Mouse (Mus musculus): ENCODE measurements around the gene Map4k4. TPM values are rescaled to one million over a fixed set of nuclear protein-coding genes. Genes with fewer than 3 reads are reported as not detected.

Map4k4 gene
- polyA plus RNA-seq, 1 experiment from 2014 or later = 73.9 TPM

GRCm38 (mm10) chr1:39941237-39942179 lies 40.8 kb downstream of the Map4k4 start:
- H3K36me3 ChIP-seq (replicated peaks) = no peaks in the 10 kb centered on the region
- H3K4me3 ChIP-seq (replicated peaks) = no peak overlapping the region
- H3K27ac ChIP-seq = peak overlapping the region; percentile 85
- H3K27me3 ChIP-seq = no peaks in the 10 kb centered on the region
- H3K4me2 ChIP-seq = peak overlapping the region; percentile 38; the same call in 1 of the 2 replicates
- H3K9me3 ChIP-seq = no peaks in the 10 kb centered on the region
- H3K9ac ChIP-seq = no peak overlapping the region
- ATAC-seq (ENCODE audit: low FRiP score) = no peak
- H3K4me1 ChIP-seq = peaks cover 95% of the 10 kb centered on the region
- 72% methylated on average over 10 of the region's 10 CpGs for whole genome bisulfite sequencing

GRCm38 (mm10) chr1:39942935-39943334 lies 42.2 kb downstream of the Map4k4 start:
- 0 out of 2 replicates have a peak overlapping the region, but pooled peaks have one; percentile 4 for H3K4me3 ChIP-seq (replicated peaks)
- 19% methylated on average over 8 of the region's 8 CpGs for WGBS
- no peaks in the 10 kb centered on the region for H3K27me3 ChIP-seq
- peak overlapping the region; percentile 38 for H3K4me2 ChIP-seq
- no peak for ATAC-seq (ENCODE audit: low FRiP score)
- H3K4me1 ChIP-seq = peaks cover 95% of the 10 kb centered on the region
- no peaks in the 10 kb centered on the region for H3K9me3 ChIP-seq
- no peaks in the 10 kb centered on the region for H3K36me3 ChIP-seq (replicated peaks)
- 0 out of 2 replicates have a peak overlapping the region, but pooled peaks have one; percentile 36 for H3K9ac ChIP-seq
- H3K27ac ChIP-seq = peak overlapping the region; percentile 85

- Histone ChIP-seq H3K36me3 (replicated peaks) (no peaks in the 10 kb centered on the region), H3K9me3 (no peaks in the 10 kb centered on the region), H3K27me3 (no peaks in the 10 kb centered on the region), H3K27ac (peak overlapping the region; percentile 59), H3K4me2 (no peak overlapping the region), H3K9ac (no peak overlapping the region), H3K4me1 (peaks cover 95% of the 10 kb centered on the region), H3K4me3 (replicated peaks) (no peak overlapping the region)
- 31% methylated on average over 5 of the region's 5 CpGs for WGBS
- no peak for ATAC-seq (ENCODE audit: low FRiP score)
These were observed 43.7 kb downstream of the Map4k4 start for GRCm38 (mm10) chr1:39944306-39944971.

DNA sequence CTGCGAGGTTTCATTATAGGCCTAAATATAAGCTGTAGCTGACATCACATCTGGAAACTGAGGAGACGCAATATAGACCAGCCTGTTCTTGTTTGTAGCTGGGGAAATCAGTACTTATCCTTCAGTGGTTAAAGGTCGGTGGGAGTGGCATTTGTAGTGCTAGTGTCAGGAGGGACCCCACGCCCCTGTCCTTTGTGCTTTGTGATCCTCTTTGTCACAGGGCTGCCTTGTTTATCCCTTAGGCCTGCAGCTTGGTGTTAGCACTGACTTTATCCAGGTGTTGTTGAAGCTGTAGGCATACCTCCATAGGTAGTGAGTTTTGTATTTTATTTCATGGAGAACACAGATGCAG lies 44.2 kb downstream of the Map4k4 start:
- H3K27ac ChIP-seq = peak overlapping the region; percentile 59; the same call in 1 of the 2 replicates
- ATAC-seq (ENCODE audit: low FRiP score) = no peak
- no peak overlapping the region for H3K4me3 ChIP-seq (replicated peaks)

GRCm38 (mm10) chr1:39946391-39946790 lies 45.7 kb downstream of the Map4k4 start:
- WGBS = 43% methylated on average over 4 of the region's 4 CpGs
- H3K27me3 ChIP-seq = no peaks in the 10 kb centered on the region
- peak overlapping the region; percentile 63 for H3K27ac ChIP-seq
- no peaks in the 10 kb centered on the region for H3K36me3 ChIP-seq (replicated peaks)
- no peak for ATAC-seq (ENCODE audit: low FRiP score)
- peaks cover 94% of the 10 kb centered on the region for H3K4me1 ChIP-seq
- no peak overlapping the region for H3K4me3 ChIP-seq (replicated peaks)
- no peaks in the 10 kb centered on the region for H3K9me3 ChIP-seq
- peak overlapping the region; percentile 27 for H3K4me2 ChIP-seq
- H3K9ac ChIP-seq = no peak overlapping the region

More for the DNA sequence above, 44.2 kb downstream of the Map4k4 start:
- no peaks in the 10 kb centered on the region for H3K9me3 ChIP-seq
- no peak overlapping the region for H3K9ac ChIP-seq
- peaks cover 96% of the 10 kb centered on the region for H3K4me1 ChIP-seq
- no peaks in the 10 kb centered on the region for H3K36me3 ChIP-seq (replicated peaks)
- H3K4me2 ChIP-seq = no peak overlapping the region
- WGBS = 45% methylated on average over 4 of the region's 4 CpGs
- no peaks in the 10 kb centered on the region for H3K27me3 ChIP-seq

- Histone ChIP-seq H3K27me3 (no peaks in the 10 kb centered on the region), H3K4me1 (peaks cover 94% of the 10 kb centered on the region), H3K4me3 (replicated peaks) (no peak overlapping the region), H3K9ac (no peak overlapping the region), H3K9me3 (no peaks in the 10 kb centered on the region), H3K4me2 (peak overlapping the region; percentile 27), H3K36me3 (replicated peaks) (no peaks in the 10 kb centered on the region), H3K27ac (peak overlapping the region; percentile 93)
- no peak for ATAC-seq (ENCODE audit: low FRiP score)
- 47% methylated on average over 6 of the region's 6 CpGs for WGBS
These were observed 46.5 kb downstream of the Map4k4 start for GRCm38 (mm10) chr1:39947179-39947578.

DNA sequence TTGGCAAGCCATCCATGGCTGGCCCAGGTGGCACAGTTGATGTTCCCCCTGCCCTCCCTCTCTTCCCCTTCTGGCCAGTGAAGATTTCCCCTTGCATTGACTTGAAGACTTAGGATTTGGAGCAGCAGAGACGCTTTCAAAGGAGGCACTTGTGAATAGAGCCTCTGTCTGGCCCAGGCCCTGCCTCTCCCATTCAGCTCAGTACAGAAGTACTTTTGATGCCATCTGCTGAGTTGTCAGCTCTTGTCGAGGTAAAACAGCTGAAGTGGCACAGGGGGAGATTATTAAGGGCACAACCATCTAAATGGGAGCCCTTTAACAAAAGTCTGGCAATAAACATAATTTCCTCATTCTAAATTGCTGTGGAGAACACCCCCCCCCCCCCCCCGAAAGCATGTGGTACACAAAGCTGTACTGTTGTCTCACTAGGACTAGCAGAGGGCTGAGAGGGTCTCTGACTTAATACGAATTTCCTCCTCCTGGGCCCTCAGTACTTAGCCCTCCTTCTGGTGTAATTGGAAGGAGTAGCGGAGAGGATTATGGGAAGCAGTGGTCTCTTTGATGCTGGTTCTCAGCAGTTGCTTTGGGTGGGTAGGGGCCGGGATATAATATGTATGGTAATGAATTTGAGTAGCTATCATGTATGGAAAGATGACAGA lies 47.1 kb downstream of the Map4k4 start:
- H3K9ac ChIP-seq = no peak overlapping the region
- WGBS = 11% methylated on average over 6 of the region's 6 CpGs
- peaks cover 93% of the 10 kb centered on the region for H3K4me1 ChIP-seq

GRCm38 (mm10) chr1:39949205-39949604 lies 48.5 kb downstream of the Map4k4 start:
- H3K4me1 ChIP-seq = peaks cover 89% of the 10 kb centered on the region
- H3K27ac ChIP-seq = peak overlapping the region; percentile 93
- no peak for ATAC-seq (ENCODE audit: low FRiP score)
- H3K9me3 ChIP-seq = no peaks in the 10 kb centered on the region
- H3K4me2 ChIP-seq = no peak overlapping the region
- H3K36me3 ChIP-seq (replicated peaks) = no peaks in the 10 kb centered on the region
- WGBS = 56% methylated on average over 5 of the region's 5 CpGs
- no peak overlapping the region for H3K9ac ChIP-seq
- H3K27me3 ChIP-seq = no peaks in the 10 kb centered on the region
- H3K4me3 ChIP-seq (replicated peaks) = no peak overlapping the region

More for the DNA sequence above, 47.1 kb downstream of the Map4k4 start:
- Histone ChIP-seq H3K4me2 (peak overlapping the region; percentile 27), H3K36me3 (replicated peaks) (no peaks in the 10 kb centered on the region), H3K27me3 (no peaks in the 10 kb centered on the region), H3K4me3 (replicated peaks) (no peak overlapping the region), H3K27ac (peak overlapping the region; percentile 93), H3K9me3 (no peaks in the 10 kb centered on the region)
- peak; percentile 81 for ATAC-seq (ENCODE audit: low FRiP score)

DNA sequence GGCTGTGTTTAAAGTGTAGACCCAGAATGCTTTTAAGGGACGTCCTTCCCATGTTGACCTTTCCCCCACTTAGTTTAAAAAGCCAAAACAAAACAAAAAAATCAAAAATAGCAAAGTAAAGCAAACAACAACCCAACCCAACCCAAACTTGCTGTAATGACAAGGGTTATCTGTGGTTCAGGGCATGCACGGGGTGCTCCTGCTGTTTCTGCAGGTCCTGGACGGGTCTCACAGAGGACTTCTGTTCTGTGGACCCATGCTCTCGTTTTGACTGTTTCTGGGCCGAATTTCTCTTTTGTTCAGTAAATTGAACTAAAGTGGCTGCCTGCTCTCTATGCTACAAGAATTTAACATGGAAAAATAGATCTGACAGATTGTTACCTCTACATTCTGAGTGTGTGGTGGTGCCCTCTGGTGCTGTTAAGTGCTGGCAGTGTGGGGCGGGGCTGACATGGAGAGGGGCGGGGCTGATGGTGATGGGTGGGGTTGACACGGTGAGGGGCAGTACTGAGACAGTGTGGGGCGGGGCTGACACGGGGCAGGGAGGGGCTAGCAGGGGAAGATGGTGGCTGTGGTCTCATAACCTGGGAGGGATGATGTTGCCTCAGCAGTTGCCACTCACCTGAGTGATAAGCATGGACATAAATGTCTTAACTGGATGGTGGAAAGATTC lies 49.2 kb downstream of the Map4k4 start:
- WGBS = 42% methylated on average over 10 of the region's 10 CpGs
- 0 out of 2 replicates have a peak, but pooled peaks have one; percentile 18 for ATAC-seq (ENCODE audit: low FRiP score)

GRCm38 (mm10) chr1:39950590-39950989 lies 49.9 kb downstream of the Map4k4 start:
- no peak overlapping the region for H3K4me3 ChIP-seq (replicated peaks)
- peaks cover 83% of the 10 kb centered on the region for H3K4me1 ChIP-seq
- H3K9me3 ChIP-seq = no peaks in the 10 kb centered on the region
- H3K9ac ChIP-seq = no peak overlapping the region
- ATAC-seq (ENCODE audit: low FRiP score) = no peak
- H3K36me3 ChIP-seq (replicated peaks) = no peaks in the 10 kb centered on the region
- WGBS = 63% methylated on average over 3 of the region's 3 CpGs
- H3K27me3 ChIP-seq = no peaks in the 10 kb centered on the region
- H3K27ac ChIP-seq = peak overlapping the region; percentile 50; the same call in 1 of the 2 replicates
- H3K4me2 ChIP-seq = no peak overlapping the region

More for the DNA sequence above, 49.2 kb downstream of the Map4k4 start:
- H3K9me3 ChIP-seq = no peaks in the 10 kb centered on the region
- no peak overlapping the region for H3K9ac ChIP-seq
- H3K36me3 ChIP-seq (replicated peaks) = no peaks in the 10 kb centered on the region
- no peaks in the 10 kb centered on the region for H3K27me3 ChIP-seq
- peak overlapping the region; percentile 6; the same call in 1 of the 2 replicates for H3K4me2 ChIP-seq
- H3K4me3 ChIP-seq (replicated peaks) = no peak overlapping the region
- peak overlapping the region; percentile 50; the same call in 1 of the 2 replicates for H3K27ac ChIP-seq
- peaks cover 83% of the 10 kb centered on the region for H3K4me1 ChIP-seq

GRCm38 (mm10) chr1:39954652-39955051 lies 53.9 kb downstream of the Map4k4 start:
- ATAC-seq (ENCODE audit: low FRiP score) = no peak
- no peak overlapping the region for H3K27ac ChIP-seq
- no peak overlapping the region for H3K4me2 ChIP-seq
- WGBS = 88% methylated on average over 3 of the region's 3 CpGs
- H3K36me3 ChIP-seq (replicated peaks) = no peaks in the 10 kb centered on the region
- no peaks in the 10 kb centered on the region for H3K9me3 ChIP-seq
- H3K27me3 ChIP-seq = no peaks in the 10 kb centered on the region
- peaks cover 79% of the 10 kb centered on the region for H3K4me1 ChIP-seq
- no peak overlapping the region for H3K4me3 ChIP-seq (replicated peaks)
- H3K9ac ChIP-seq = no peak overlapping the region

Data from forebrain, embryonic 12.5 days (tissue).